Mouse (Mus musculus): ENCODE measurements around the gene Prss50. TPM values are rescaled to one million over a fixed set of nuclear protein-coding genes. Genes with fewer than 3 reads are reported as not detected.

Prss50 gene
- total and polyA plus RNA-seq, 3 experiments = not detected

DNA sequence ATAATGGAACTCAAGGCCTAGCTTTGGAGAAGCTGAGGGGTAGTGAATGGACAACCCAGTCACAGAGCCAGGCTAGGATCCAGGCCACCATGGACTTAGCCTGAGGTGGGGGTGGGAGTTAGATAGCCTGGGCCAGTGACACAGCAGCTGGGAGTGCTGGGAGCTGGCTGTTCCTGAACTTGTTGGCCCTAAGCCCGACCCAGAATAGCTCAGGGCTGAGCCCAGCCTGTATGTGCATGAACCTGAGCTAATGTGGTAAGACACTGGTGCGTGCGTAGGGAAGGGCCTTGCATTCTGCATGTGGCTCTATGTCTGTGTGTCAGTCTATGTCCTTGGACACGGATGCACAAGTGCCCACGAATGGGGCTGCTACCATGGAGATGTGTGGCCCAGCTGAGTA, 20.1 kb downstream of the Prss50 start:
- Histone ChIP-seq H3K79me2 (replicated peaks; ENCODE audit: control insufficient read depth, extremely low read depth, insufficient read depth, poor library complexity, severe bottlenecking) (no peaks in the 10 kb centered on the region), H3K27me3 (replicated peaks) (peaks cover 28% of the 10 kb centered on the region), H3K4me2 (ENCODE audit: insufficient read depth, low read depth, poor library complexity, severe bottlenecking) (no peak overlapping the region), H3K27ac (ENCODE audit: insufficient read depth, low read depth) (no peak overlapping the region), H3K9ac (ENCODE audit: insufficient read depth, low read depth) (no peak overlapping the region), H3K36me3 (replicated peaks in 1 of 2; ENCODE audit: control insufficient read depth in 1 of 2, insufficient read depth in 1 of 2, low read length in 1 of 2) (no peaks in the 10 kb centered on the region), H3K4me1 (ENCODE audit: control insufficient read depth in 1 of 2, insufficient read depth in 2 of 2) (no peaks in the 10 kb centered on the region), H3K4me3 (replicated peaks in 1 of 3; ENCODE audit: low read depth in 2 of 3, low read length in 2 of 3, poor library complexity in 1 of 3) (no peak overlapping the region), H3K9me3 (replicated peaks; ENCODE audit: low read length) (no peaks in the 10 kb centered on the region)
- no peak for DNase-seq (ENCODE audit: extremely low read depth)
- TF ChIP-seq CHD2 (IDR thresholded peaks at IDR 0.05; ENCODE audit: low read length) = no peak
- dilution Hi-C loops (cut with MboI; ENCODE audit: extremely low pct_ligation_motif_present, extremely low pct_unique_long_range_greater_than_20kb, low sequenced_read_pairs) = no loop called here
- in situ Hi-C loops (cut with MboI; ENCODE audit: low pct_ligation_motif_present, low pct_unique_long_range_greater_than_20kb, low sequenced_read_pairs) = loop anchor here (5.0 kb wide), 1 partner anchor 151 kb away; no protein-coding TSS in a partner anchor

DNA sequence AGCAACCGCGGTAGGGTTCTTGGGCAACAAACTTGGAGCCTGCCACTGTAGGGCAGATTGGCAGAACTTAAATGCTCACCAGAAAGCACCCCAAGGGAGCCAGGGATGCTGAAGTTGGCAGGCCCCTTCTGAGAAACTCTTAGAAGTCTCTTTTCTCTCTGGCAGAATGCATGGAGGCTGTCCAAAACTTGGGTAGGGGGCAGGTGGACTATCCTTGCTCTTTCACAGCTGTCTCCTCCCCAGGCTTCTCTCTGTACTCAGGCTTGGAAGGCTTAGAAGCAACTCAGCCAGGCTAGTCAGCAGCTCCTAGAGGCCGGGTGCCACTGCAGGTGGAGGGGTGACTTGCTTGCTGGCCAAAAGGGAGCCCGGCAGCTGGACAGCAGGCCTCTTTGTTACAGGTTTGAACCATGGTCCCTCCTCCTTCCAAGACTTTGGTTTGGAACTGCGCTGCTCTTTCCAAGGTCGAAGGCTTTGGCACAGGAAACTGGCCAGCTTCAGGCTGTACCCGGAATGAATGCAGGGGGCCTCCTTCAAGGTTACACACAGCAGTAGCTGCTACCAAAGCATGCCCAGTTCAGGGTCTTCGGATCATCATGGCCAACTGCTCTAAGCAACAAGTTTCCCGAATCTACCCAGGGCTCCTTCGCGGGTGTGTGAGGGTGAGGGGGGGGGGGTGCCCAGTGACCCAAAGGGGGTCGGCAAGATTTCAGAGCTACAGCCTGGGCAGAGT, 21.6 kb downstream of the Prss50 start, which contains the start of gene Als2cl:
Als2cl (plus strand) TSS at position 680 of the 730 bp plus-strand sequence.
- Histone ChIP-seq H3K36me3 (replicated peaks in 1 of 2; ENCODE audit: control insufficient read depth in 1 of 2, insufficient read depth in 1 of 2, low read length in 1 of 2) (no peaks in the 10 kb centered on the region), H3K4me2 (ENCODE audit: insufficient read depth, low read depth, poor library complexity, severe bottlenecking) (peak within 1 kb of the TSS; percentile 38; the same call in 1 of the 2 replicates), H3K4me1 (ENCODE audit: control insufficient read depth in 1 of 2, insufficient read depth in 2 of 2) (no peaks in the 10 kb centered on the region), H3K27ac (ENCODE audit: insufficient read depth, low read depth) (no peak within 1 kb of the TSS), H3K27me3 (replicated peaks) (peaks cover 28% of the 10 kb centered on the region), H3K79me2 (replicated peaks; ENCODE audit: control insufficient read depth, extremely low read depth, insufficient read depth, poor library complexity, severe bottlenecking) (no peaks in the 10 kb centered on the region), H3K9me3 (replicated peaks; ENCODE audit: low read length) (no peaks in the 10 kb centered on the region), H3K9ac (ENCODE audit: insufficient read depth, low read depth) (no peak within 1 kb of the TSS), H3K4me3 (replicated peaks in 1 of 3; ENCODE audit: low read depth in 2 of 3, low read length in 2 of 3, poor library complexity in 1 of 3) (peak within 1 kb of the TSS in 1 of 3 experiments; percentile 29)
- in situ Hi-C loops (cut with MboI; ENCODE audit: low pct_ligation_motif_present, low pct_unique_long_range_greater_than_20kb, low sequenced_read_pairs) = loop anchor here (5.0 kb wide), 1 partner anchor 152 kb away; no protein-coding TSS in a partner anchor
- TF ChIP-seq JUND (conservative IDR thresholded peaks at IDR 0.05; ENCODE audit: low read depth, low read length) (no peak), RCOR1 (conservative IDR thresholded peaks at IDR 0.05; ENCODE audit: low read depth, low read length) (no peak), MAX (IDR thresholded peaks at IDR 0.05; ENCODE audit: low read length) (no peak), SIN3A (IDR thresholded peaks at IDR 0.05; ENCODE audit: low read length) (no peak), CHD2 (IDR thresholded peaks at IDR 0.05; ENCODE audit: low read length) (no peak), HCFC1 (IDR thresholded peaks at IDR 0.05; ENCODE audit: low read depth, low read length) (no peak), RAD21 (IDR thresholded peaks at IDR 0.05; ENCODE audit: low read depth, low read length) (no peak), E2F4 (IDR thresholded peaks at IDR 0.05; ENCODE audit: insufficient replicate concordance, low read depth, low read length) (no peak), ETS1 (conservative IDR thresholded peaks at IDR 0.05; ENCODE audit: low read depth, low read length) (no peak), IRF4 (IDR thresholded peaks at IDR 0.05; ENCODE audit: low read depth, low read length) (no peak), UBTF (IDR thresholded peaks at IDR 0.05; ENCODE audit: low read depth, low read length) (no peak), MEF2A (IDR thresholded peaks at IDR 0.05; ENCODE audit: borderline replicate concordance, low read depth, low read length) (no peak), USF1 (IDR thresholded peaks at IDR 0.05; ENCODE audit: low read depth, low read length) (no peak), ZC3H11A (IDR thresholded peaks at IDR 0.05; ENCODE audit: low read depth, low read length) (no peak)
- dilution Hi-C loops (cut with MboI; ENCODE audit: extremely low pct_ligation_motif_present, extremely low pct_unique_long_range_greater_than_20kb, low sequenced_read_pairs) = no loop called here
- no peak for DNase-seq (ENCODE audit: extremely low read depth)
